Mouse (Mus musculus) midbrain, embryonic 12.5 days (tissue): ENCODE measurements at regions not wholly inside any gene's neighbourhood (a gene's known extent, or its start where the extent isn't known, plus 50 kb on each side); places are given as distances from the start of the nearest gene placed in this dataset.

Source experiments
- ATAC-seq: fragments of 200-750 bp; cut with Nextera tagmentation; 2 replicates; pipeline ENCODE4 v1.8.0; 2017; ENCODE audit warnings: low read depth, moderate TSS enrichment, moderate library complexity; ENCODE audit not compliant: low FRiP score
- H3K27ac ChIP-seq: fragments of 300-500 bp; sonication (generic); replicated peaks from 2 replicates; pipeline ENCODE4 v1.5.1; 2016; ENCODE audit warnings: mild to moderate bottlenecking
- H3K27me3 ChIP-seq: fragments of 300-500 bp; sonication (generic); 2 replicates; pipeline ENCODE4 v1.6.1; 2016; ENCODE audit warnings: mild to moderate bottlenecking
- H3K36me3 ChIP-seq: fragments of 300-500 bp; sonication (generic); 2 replicates; pipeline ENCODE4 v1.6.1; 2016
- H3K4me1 ChIP-seq: fragments of 300-500 bp; sonication (generic); 2 replicates; pipeline ENCODE4 v1.6.1; 2016
- H3K4me2 ChIP-seq: fragments of 300-500 bp; sonication (generic); replicated peaks from 2 replicates; pipeline ENCODE4 v1.6.1; 2016; ENCODE audit warnings: mild to moderate bottlenecking, moderate library complexity
- H3K4me3 ChIP-seq: fragments of 300-500 bp; sonication (generic); 2 replicates; pipeline ENCODE4 v1.5.1; 2016; ENCODE audit warnings: mild to moderate bottlenecking
- H3K9ac ChIP-seq: fragments of 300-500 bp; sonication (generic); replicated peaks from 2 replicates; pipeline ENCODE4 v1.6.1; 2016; ENCODE audit warnings: mild to moderate bottlenecking, moderate library complexity
- H3K9me3 ChIP-seq: fragments of 300-500 bp; sonication (generic); 2 replicates; pipeline ENCODE4 v1.6.1; 2016; ENCODE audit warnings: mild to moderate bottlenecking
- WGBS: fragments of 180-500 bp; shearing (Covaris S2); methylation state at CpG from one replicate; pipeline ENCODE4 v1.1.7; 2016; 5-methylcytosine and 5-hydroxymethylcytosine counted together

- Histone ChIP-seq H3K4me1 (no peaks in the 10 kb centered on the region; the same call in 1 of the 2 replicates), H3K4me3 (no peak overlapping the region), H3K36me3 (no peaks in the 10 kb centered on the region), H3K9me3 (no peaks in the 10 kb centered on the region), H3K27ac (no peak overlapping the region), H3K9ac (no peak overlapping the region), H3K27me3 (no peaks in the 10 kb centered on the region), H3K4me2 (no peak overlapping the region)
- ATAC-seq = no peak
- WGBS = 93% methylated on average over 3 of the region's 3 CpGs
Measured at GRCm38 (mm10) chrX:12500601-12501000, 87.0 kb upstream of the Atp6ap2 start.

DNA sequence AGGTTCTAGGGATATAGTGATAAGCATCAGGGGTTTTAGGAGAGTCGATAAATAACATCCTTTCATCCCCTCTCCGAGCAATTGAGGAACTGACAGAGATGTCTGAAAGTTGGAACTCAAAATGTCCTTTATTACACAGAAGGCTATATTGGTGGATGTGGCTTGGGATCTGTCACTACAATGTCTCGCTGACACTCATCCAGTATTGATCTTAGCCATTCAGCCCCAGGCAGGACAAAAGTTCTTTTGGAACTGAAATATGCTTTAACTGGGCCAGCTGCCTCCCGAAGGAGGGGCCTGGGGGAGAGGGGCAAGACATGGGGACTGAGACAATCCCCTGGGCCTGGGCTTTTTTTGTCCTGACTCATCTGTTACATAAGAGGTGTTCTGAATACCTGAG, 85.2 kb upstream of the Atp6ap2 start:
- Histone ChIP-seq H3K4me3 (no peak overlapping the region), H3K27ac (peak overlapping the region; percentile 56; the same call in 1 of the 2 replicates), H3K36me3 (no peaks in the 10 kb centered on the region), H3K4me2 (no peak overlapping the region), H3K4me1 (no peaks in the 10 kb centered on the region; the same call in 1 of the 2 replicates), H3K9ac (no peak overlapping the region), H3K27me3 (no peaks in the 10 kb centered on the region), H3K9me3 (no peaks in the 10 kb centered on the region)
- WGBS = 60% methylated on average over 4 of the region's 4 CpGs
- ATAC-seq = peak; percentile 66; the same call in 1 of the 2 replicates

DNA sequence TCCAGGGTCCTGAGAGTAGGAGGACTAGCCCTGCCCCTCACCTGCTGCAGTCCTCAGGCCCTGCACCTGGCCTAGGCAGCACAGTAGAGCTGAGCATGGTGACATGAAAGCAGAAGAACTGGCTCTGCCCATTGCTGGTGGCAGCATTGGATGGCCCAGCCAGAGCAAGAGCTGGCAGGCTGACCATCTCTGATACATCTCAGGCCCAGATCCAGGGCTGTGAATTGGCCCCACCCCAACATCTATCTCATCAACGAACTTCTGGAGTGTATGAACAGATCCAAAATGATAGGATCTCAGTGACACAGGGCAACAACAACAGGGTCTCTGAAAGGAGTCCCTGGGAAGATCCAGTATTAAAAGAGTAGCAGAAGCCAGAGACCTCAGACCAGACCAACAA, 84.0 kb upstream of the Atp6ap2 start:
- Histone ChIP-seq H3K9ac (no peak overlapping the region), H3K4me1 (no peaks in the 10 kb centered on the region; the same call in 1 of the 2 replicates), H3K4me2 (no peak overlapping the region), H3K4me3 (no peak overlapping the region), H3K9me3 (no peaks in the 10 kb centered on the region), H3K27me3 (no peaks in the 10 kb centered on the region), H3K27ac (no peak overlapping the region), H3K36me3 (no peaks in the 10 kb centered on the region)
- 50% methylated on average over 1 of the region's 1 CpGs for WGBS
- no peak for ATAC-seq

DNA sequence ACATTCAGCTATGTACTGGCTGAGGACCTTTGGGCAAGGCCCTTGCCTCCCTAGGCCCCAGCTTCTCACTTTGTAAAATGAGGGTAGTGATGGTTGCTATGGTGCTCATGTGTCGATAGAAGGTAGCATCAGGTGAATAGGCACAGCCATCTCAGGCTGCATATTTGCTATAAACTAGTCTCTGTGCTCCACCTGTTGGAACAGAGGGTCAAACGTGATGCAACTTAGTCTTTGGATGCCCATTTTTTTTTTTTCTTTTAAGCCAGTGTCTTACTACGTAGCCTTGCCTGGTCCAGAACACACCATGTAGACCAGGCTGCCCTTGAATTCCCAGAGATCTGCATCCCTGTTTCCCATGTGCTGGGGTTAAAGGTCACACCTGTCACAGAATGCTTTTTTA, 76.5 kb upstream of the Atp6ap2 start:
- no peaks in the 10 kb centered on the region; the same call in 1 of the 2 replicates for H3K27me3 ChIP-seq
- H3K27ac ChIP-seq = no peak overlapping the region
- H3K9ac ChIP-seq = no peak overlapping the region
- H3K4me2 ChIP-seq = no peak overlapping the region
- H3K4me1 ChIP-seq = no peaks in the 10 kb centered on the region
- no peak for ATAC-seq
- H3K36me3 ChIP-seq = no peaks in the 10 kb centered on the region
- no peak overlapping the region for H3K4me3 ChIP-seq
- H3K9me3 ChIP-seq = no peaks in the 10 kb centered on the region
- WGBS = 78% methylated on average over 3 of the region's 3 CpGs

- H3K9ac ChIP-seq = no peak overlapping the region
- H3K27me3 ChIP-seq = no peaks in the 10 kb centered on the region
Measured at GRCm38 (mm10) chrX:12525044-12525443, 62.6 kb upstream of the Atp6ap2 start.

DNA sequence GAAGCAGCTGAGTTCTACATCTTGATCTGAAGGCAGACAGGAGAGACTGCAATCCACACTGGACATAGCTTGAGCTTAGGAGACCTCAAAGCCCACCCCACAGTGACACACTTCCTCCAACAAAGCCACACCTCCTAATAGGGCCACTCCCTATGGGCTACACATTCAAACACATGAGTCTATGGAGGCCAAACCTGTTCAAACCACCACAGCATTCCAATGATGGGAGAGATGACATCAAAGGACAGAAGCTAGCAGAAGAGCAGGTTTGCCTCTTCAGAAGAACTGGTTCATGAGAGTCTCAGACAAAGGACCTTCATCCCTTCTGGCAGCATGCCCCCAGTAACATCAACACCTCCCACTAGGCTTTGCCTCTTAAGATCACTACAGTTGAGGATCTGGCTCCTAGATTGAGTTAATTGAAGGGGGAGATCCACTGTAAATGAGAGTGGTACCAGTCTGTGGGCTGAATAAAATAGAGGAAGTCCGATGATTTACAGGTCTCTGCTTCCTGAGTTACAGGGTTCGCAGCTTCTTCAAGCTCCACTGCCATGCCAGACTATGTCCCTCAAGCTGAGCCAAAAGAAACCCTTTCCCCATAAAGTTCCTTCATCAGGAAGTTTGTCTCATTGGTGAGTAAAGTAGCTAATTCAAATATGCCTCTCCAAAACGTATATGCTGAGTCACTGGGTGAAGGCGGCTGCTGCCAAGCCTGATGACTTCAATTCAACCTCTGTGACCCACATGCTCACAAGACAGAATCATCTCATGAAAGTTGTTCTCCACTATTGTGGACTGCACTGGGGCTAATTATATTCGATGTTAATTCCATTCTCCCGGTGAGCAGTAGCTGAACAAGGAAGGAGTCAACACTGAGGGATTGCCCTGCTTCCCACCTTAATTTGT, 56.9 kb upstream of the Atp6ap2 start:
- Histone ChIP-seq H3K9me3 (no peaks in the 10 kb centered on the region), H3K36me3 (no peaks in the 10 kb centered on the region), H3K27ac (no peak overlapping the region), H3K4me3 (no peak overlapping the region), H3K4me2 (no peak overlapping the region), H3K27me3 (no peaks in the 10 kb centered on the region), H3K9ac (no peak overlapping the region), H3K4me1 (no peaks in the 10 kb centered on the region)
- ATAC-seq = no peak
- 67% methylated on average over 6 of the region's 6 CpGs for WGBS

More at GRCm38 (mm10) chrX:12525044-12525443, 62.6 kb upstream of the Atp6ap2 start:
- Histone ChIP-seq H3K27ac (no peak overlapping the region), H3K9me3 (no peaks in the 10 kb centered on the region), H3K4me1 (no peaks in the 10 kb centered on the region), H3K4me3 (no peak overlapping the region), H3K4me2 (no peak overlapping the region), H3K36me3 (no peaks in the 10 kb centered on the region)
- ATAC-seq = no peak
- WGBS = 84% methylated on average over 3 of the region's 3 CpGs
